Mouse (Mus musculus) macrophage (primary cell): ENCODE measurements around the gene Vmn1r168. TPM values are rescaled to one million over a fixed set of nuclear protein-coding genes. Genes with fewer than 3 reads are reported as not detected.
"Not testable (repeated sequence)": the region's sequence is repeated elsewhere in the genome, so short reads cannot be mapped to it uniquely, and the experiment has no call there.

Experiments used
- H3K27ac ChIP-seq: fragments of 350-480 bp; formaldehyde crosslinking; 2 replicates; pipeline ENCODE4 v1.9.0; 2021
- H3K36me3 ChIP-seq: fragments of 350-480 bp; formaldehyde crosslinking; 2 replicates; pipeline ENCODE4 v1.9.0; 2021; ENCODE audit errors: inconsistent target
- H3K4me3 ChIP-seq: fragments of 350-480 bp; formaldehyde crosslinking; 2 replicates; pipeline ENCODE4 v1.9.0; 2021; ENCODE audit errors: inconsistent target
- H3K79me2 ChIP-seq: fragments of 350-480 bp; formaldehyde crosslinking; 2 replicates; pipeline ENCODE4 v1.9.0; 2021; ENCODE audit errors: inconsistent target
- WGBS: methylation state at CpG from one replicate; pipeline ENCODE4 v1.1.7; 2026; ENCODE audit warnings: inconsistent platforms; ENCODE audit not compliant: missing documents; 5-methylcytosine and 5-hydroxymethylcytosine counted together
- polyA plus RNA-seq: library from polyadenylated mRNA; stranded (reverse); fragments of 250-400 nt; gene quantifications from 3 replicates; pipeline ENCODE4 v1.2.4, GENCODE M21; 2018; ENCODE audit warnings: inconsistent platforms
- total RNA-seq, 78 experiments: library from RNA; depleted of rRNA; stranded (reverse); fragments of 250-400 nt; gene quantifications; 1 replicate in 9 of 78; 2 replicates in 24 of 78; 3 replicates in 43 of 78; 4 replicates in 2 of 78; pipeline ENCODE4 v1.2.4; 2018; ENCODE audit warnings: inconsistent platforms in 56 of 78

The Vmn1r168 gene
- total RNA-seq (2018; cell fraction: chromatin; rRNA removed) = not detected
- not detected for total RNA-seq (2018; cell fraction: cytosol; rRNA removed)
- not detected for total RNA-seq (2018; cell fraction: nucleus; rRNA removed)
- polyA plus RNA-seq = not detected in 3 replicates

DNA sequence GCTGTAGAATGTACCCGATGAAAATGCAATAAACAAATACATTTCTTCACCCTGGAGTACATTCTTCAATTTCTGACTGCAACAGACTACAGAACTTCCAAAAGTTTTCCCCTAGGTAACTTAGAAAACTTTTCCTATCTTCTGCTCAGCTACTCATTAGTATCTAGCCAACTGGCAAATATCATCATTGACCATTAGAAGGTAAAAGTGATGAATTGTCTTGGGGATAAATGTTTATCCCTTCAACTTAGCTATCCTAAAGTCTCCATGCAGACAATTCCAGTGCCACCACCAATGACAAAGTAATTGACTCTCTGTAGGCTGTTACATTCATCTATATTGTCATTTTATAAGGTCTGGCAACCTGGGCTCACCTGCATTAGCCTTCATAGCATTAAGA is at the start of gene Vmn1r168:
TSS of gene Vmn1r168 (plus strand) at position 301 of the 400 bp plus-strand sequence.
- not testable (repeated sequence) for H3K36me3 ChIP-seq, H3K27ac ChIP-seq
- WGBS = no CpG with 5 or more reads among the region's 1 CpGs

DNA sequence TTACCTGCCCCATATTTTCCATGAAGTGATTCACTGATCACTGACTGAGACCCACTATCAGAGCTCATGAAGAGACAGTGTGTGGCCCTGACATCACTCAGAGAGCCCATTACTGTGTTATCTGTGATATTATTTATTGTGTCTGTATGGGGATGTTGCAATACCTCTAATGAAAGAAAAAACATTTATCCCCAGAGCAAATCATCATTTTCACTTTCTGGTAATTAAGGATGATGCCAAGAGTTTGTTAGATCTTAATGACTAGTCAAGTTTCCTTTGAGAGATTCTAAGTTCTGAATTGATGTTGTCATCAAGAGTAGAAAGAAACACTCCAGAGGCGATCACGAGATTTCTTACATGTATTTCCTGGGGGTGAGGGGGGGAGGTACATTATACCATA is 32.4 kb upstream of the Vmn1r168 start, which contains the start of gene Vmn1r167:
TSS of gene Vmn1r167 (minus strand) at position 101 of the 400 bp plus-strand sequence.
- not testable (repeated sequence) for H3K36me3 ChIP-seq, H3K4me3 ChIP-seq, H3K79me2 ChIP-seq, H3K27ac ChIP-seq
- WGBS = 94% methylated on average over 2 of the region's 2 CpGs

More for the DNA sequence above, at the start of gene Vmn1r168:
- H3K4me3 ChIP-seq, H3K79me2 ChIP-seq: not testable (repeated sequence)

DNA sequence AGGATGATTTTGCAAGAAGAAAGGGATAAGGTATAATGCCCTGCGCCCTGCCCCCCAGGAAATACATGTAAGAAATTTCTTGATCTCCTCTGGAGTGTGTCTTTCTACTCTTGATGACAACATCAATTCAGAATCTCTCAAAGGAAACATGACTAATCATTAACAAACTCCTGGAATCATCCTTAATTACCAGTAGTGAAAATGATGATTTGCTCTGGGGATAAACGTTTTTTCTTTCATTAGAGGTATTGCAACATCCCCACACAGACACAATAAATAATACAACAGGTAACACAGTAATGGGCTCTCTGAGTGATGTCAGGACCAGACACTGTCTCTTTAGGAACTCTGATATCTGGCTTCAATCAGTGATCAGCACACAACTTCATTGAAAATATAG is 35.7 kb downstream of the Vmn1r168 start, which contains the start of gene Vmn1r169:
TSS of gene Vmn1r169 (plus strand) at position 301 of the 400 bp plus-strand sequence.
- H3K79me2 ChIP-seq, H3K27ac ChIP-seq, H3K4me3 ChIP-seq, H3K36me3 ChIP-seq: not testable (repeated sequence)
- no CpG with 5 or more reads among the region's 2 CpGs for WGBS

Other genes with a start within 250 kb of the Vmn1r168 start
- not detected in 3 replicates for gene Nlrp4e, start 238.5 kb upstream of the Vmn1r168 start, polyA plus RNA-seq
- gene Nlrp5, start 153.8 kb upstream of the Vmn1r168 start, polyA plus RNA-seq = not detected in 3 replicates
- not detected in 3 replicates for gene Vmn1r167, start 32.5 kb upstream of the Vmn1r168 start, polyA plus RNA-seq
- not detected in 3 replicates for gene Vmn1r169, start 35.8 kb downstream of the Vmn1r168 start, polyA plus RNA-seq
- not detected in 3 replicates for gene Vmn1r170, start 66.4 kb downstream of the Vmn1r168 start, polyA plus RNA-seq
- not detected in 3 replicates for gene Vmn1r171, start 91.0 kb downstream of the Vmn1r168 start, polyA plus RNA-seq
- gene Vmn1r172, start 118.6 kb downstream of the Vmn1r168 start, polyA plus RNA-seq = not detected in 3 replicates
- gene Vmn1r173, start 161.0 kb downstream of the Vmn1r168 start, polyA plus RNA-seq = not detected in 3 replicates
- not detected in 3 replicates for gene Vmn1r174, start 212.5 kb downstream of the Vmn1r168 start, polyA plus RNA-seq